Mouse (Mus musculus) neural tube, embryonic 10.5 days (tissue): ENCODE results near the gene Gm49380.

ENCODE experiments used
- DNase-seq: peaks from one replicate; pipeline ENCODE4 v3.0.0-alpha.2; 2017; ENCODE audit warnings: low spot score; ENCODE audit errors: extremely low spot score

Gene Gm49380

GRCm38 (mm10) chr9:44047571-44048490 is 65.5 kb downstream of the Gm49380 start:
- no peak for DNase-seq

GRCm38 (mm10) chr9:44047071-44047470 is 66.2 kb downstream of the Gm49380 start:
- DNase-seq = no peak

GRCm38 (mm10) chr9:44046426-44046825 is 66.9 kb downstream of the Gm49380 start:
- DNase-seq = no peak

GRCm38 (mm10) chr9:44045884-44046272 is 67.4 kb downstream of the Gm49380 start:
- no peak for DNase-seq

DNA sequence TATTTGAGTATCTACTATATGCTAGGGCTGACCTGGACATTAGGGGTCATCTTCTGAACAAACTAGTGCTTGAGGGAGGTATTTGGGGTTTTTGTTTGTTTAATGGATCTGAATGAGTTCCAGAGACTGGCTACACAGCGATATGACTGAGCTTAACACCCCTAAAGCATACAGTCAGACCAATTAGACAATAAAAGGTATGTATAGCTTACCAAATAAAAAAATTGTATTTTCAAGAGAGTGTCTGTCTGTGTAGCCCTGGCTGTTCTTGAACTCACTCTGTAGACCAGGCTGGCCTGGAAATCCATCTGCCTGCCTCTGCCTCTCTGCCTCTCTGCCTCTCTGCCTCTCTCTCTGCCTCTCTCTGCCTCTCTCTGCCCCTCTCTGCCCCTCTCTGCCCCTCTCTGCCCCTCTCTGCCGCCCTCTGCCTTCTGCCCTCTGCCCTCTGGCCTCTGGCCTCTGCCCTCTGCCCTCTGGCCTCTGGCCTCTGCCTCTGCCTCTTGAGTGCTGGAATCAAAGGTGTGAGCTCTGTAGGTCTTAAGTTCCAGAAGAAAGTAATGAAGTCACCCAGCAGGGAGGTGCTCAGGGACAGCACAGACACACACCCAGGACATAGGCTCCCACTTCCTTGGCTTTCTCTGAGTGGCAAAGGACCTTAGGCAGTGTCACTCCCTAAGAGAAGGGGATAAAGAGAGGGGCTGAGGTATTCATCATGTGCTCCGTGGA is 68.0 kb downstream of the Gm49380 start:
- no peak for DNase-seq

DNA sequence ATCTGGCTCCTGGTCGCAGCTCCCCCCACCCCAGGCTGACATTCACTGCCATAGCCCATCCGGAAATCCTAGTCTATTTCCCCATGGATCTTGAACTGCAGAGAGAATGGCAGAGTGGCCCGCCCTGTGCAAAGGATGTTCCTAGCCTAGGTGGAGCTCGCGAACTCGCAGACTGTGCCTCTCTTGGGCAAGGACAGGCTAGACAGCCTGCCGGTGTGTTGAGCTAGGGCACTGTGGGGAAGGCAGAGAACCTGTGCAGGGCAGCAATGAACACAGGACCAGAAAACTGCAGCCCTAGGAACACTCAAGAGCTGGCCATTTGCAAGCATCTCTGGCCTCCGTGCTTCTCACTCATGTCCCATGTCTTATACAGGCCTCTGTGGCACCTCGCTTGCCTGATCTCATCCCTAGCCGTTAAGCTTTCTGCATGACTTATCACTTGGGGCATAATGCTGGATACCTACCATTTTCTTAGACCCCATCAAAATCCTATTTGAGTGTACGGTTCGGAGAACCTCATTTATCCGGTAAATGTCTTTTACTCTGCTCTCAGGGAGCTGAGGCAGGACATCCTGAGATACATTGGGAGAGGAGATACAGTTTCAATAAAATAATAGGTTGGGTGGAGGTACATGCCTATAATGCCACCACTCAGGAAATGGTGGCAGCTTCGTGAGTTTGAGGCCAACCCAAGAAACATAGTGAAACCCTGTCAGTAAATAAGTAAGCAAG is 68.7 kb downstream of the Gm49380 start:
- no peak for DNase-seq

GRCm38 (mm10) chr9:44043708-44044425 is 69.4 kb downstream of the Gm49380 start:
- peak; percentile 22 for DNase-seq

DNA sequence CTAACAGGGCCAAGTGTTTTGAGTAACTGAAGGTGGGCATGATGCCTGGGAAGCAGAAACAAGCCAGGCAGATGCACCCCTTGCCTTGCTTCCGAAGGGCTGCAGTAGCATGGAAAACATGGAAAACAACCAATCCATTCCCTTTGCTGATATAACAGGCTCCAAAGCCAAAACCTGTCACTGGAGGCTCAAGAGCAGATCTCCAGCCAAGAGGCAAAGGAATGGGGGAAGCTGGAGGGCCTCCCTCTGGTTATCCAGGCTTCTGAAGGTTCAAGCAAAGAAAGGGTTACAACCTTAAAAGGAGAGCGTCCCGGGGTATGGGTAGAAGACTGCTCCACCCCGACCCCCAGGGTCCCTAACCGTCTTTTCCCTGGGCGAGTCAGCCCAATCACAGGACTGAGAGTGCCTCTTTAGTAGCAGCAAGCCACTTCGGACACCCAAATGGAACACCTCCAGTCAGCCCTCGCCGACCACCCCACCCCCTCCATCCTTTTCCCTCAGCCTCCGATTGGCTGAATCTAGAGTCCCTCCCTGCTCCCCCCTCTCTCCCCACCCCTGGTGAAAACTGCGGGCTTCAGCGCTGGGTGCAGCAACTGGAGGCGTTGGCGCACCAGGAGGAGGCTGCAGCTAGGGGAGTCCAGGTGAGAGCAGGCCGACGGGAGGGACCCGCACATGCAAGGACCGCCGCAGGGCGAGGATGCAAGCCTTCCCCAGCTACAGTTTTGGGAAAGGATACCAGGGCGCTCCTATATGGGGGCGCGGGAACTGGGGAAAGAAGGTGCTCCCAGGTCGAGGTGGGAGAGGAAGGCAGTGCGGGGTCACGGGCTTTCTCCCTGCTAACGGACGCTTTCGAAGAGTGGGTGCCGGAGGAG is 70.2 kb downstream of the Gm49380 start, which contains the start of gene Thy1:
TSS of gene Thy1 (plus strand) at position 549 of the 872 bp plus-strand sequence.
- DNase-seq = peak; percentile 55

DNA sequence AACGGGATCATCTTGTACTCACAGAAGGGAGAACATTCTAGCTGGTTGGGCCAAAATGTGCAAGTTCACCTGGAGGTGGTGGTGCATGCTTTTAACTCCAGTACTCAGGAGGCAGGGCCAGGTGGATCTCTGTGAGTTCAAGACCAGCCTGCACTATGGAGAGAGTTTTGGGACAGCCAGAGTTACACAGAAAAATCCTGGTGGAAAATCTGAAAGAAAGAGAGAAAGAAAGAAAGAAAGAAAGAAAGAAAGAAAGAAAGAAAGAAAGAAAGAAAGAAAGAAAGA is 71.0 kb downstream of the Gm49380 start:
- DNase-seq = no peak

DNA sequence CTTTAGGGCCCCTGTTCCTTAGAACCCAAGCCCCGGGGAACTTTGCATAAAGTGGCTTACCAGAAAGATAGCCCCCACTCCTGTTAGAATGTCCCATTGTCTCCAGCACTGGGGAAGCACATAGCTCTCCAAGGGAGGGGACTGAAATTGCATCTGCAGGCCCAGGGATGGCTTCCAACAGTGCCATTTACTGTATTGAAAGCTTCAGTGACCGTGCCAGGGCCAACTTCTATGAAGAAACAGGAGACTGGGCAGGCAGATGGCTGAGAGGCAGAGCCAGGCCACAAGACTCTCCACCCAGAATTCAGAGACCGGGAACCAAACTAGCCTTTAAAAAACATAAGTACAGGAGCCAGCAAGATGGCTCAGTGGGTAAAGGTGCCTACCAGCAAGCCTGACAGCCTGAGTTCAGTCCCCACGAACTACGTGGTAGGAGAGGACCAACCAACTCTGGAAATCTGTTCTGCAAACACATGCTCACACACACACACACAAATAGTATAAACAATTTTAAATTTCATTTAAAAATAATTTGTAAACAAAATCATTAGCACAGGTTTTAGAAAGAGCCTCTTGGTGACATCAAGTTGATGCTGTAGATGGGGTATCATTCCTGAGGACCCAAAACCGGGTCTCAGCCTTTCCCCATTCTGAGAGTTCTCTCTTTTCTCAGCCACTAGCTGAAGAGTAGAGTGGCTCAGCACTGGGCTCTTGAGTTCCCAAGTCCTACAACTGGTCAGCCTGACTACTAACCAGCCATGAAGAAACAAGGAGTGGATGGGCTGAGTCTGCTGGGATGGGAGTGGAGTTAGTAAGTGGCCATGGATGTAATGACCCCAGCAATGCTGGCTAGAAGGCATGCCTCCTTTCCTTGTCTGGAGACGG is 71.5 kb downstream of the Gm49380 start:
- DNase-seq = no peak

GRCm38 (mm10) chr9:44037106-44037505 is 76.2 kb downstream of the Gm49380 start:
- no peak for DNase-seq

DNA sequence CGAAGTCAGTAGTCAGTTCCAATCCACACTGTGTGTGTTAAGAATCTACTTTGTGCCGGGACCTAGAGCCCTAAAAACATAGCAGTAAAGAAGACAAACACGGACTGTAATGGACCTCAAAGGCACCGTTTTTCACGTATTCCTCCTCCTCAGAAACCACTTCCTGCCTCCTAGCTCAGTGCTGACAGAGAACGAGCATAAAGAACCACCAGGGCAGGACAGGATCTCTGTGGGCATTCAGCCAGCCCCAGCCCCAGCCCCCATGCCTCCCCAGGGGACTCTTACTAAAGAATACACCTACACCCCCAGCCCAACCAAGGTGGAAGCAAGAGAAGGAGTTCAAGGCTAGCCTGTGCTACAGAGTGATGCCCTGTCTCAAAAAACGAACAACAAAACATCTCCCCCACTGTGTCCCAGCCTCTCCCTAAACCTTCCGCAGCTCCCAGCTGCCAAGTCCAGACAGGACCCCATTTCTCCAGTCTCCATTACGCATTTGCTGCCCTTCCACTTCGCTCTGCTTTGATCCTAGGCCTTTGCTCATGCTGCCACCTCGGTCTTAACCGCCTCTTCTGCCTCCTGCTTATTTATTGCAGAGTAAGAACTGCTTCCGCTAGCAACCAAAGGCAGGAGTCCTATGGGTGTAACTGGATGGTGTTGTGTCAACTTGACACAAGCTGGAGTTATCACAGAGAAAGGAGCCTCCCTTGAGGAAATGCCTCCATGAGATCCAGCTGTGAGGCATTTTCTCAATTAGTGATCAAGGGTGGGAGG is 79.2 kb downstream of the Gm49380 start:
- DNase-seq = no peak

DNA sequence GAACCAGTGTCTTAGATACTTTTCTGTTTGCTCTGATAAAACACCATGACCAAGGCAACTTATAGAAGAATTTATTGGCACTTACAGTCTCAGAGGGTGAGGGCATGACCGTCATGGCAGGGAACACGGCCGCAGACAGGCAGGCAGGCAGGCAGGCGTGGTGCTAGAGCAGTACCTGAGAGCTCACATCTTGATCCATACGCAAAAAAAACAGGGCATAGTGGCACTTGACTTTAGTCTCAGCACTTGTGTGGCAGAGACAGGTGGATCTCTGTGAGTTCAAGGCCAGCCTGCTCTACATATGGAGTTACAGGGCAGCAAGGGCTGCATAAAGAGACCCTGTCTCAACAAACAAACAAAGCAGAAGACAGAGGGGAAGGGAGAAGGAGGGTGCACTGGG is 80.0 kb downstream of the Gm49380 start:
- DNase-seq = no peak

DNA sequence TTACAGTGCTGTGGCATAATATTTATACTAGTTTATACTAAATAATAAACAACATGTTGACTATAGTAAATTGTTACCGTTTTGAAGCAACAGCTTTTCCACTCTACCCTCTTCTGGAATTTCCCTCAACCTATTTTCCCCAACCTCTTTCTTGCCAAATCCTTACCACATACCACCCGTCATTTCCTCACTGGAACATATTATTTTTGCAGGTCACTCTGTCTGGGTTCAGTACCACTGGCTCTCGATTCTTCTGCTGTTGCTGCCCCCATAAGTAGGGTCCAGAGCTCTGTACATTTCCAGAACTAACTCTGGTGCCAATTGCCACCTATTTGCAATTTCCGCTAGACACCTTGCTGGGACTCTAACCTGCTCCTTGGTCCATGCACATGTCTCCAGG is 81.4 kb downstream of the Gm49380 start:
- DNase-seq = no peak

- no peak for DNase-seq
These were observed 82.2 kb downstream of the Gm49380 start for GRCm38 (mm10) chr9:44031079-44031478.

DNA sequence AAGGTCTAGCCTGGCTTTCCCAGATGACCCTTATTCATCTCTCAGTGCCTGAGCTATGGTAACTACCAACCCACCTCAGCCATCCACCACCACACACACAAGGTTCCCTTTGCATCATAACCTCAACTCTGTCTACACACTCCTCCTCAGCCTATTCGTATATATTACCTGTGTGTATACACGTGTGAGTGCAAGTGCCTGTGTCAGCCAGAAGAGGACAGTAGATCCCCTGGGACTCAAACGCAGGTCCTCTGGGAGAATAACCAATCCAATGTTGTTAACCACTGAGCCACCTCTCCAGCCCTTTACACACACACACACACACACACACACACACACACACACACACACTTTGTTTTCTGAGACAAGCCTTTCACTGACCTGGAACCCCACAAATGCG is 82.7 kb downstream of the Gm49380 start:
- no peak for DNase-seq

GRCm38 (mm10) chr9:44029580-44030236 is 83.6 kb downstream of the Gm49380 start:
- no peak for DNase-seq

- DNase-seq = no peak
These were observed 89.2 kb downstream of the Gm49380 start for GRCm38 (mm10) chr9:44024096-44024495.
